Comparison of ENCODE assay signal across 23 mouse cellular contexts in the genomic region with DNA sequence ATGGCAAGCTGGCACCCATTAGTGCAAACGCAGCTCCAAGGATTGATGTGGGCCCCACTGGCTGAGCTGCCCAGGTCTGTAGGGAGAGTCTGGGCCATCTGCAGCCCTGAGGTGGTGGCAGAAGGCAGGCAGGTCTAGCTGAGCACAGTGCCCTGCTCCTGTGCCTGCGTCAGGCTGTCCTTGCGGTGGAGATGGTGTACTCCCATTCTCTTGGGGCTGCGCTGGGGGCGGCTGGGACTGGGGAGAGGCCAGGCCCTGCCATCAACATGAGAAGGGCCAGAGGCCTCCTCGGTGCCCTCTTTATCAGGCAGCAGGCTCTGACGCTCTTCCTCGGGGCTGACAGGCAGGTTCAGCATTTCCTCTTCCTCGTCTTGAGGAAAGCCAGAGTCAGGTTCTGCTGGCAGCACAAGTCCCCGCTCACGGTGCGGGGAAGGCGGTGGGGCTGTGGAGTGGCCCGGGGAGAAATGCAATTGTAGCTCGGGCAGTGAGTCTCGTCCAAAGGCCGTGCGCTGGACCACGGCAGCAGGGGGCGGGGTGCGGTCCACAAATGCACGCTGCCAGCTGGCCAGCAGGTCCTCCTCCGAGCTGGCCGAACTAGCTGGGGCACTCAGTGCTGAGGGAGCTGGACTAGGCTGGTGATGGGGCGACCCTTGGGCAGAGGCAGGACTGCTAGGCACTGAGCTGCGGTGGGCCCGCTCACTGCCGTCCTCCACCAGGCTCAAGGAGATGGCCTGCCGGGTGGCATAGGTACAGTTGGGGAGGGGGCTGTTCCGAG. TPM values are rescaled to one million over a fixed set of nuclear protein-coding genes. Genes with fewer than 3 reads are reported as not detected.
DNase-seq lines count a peak whose midpoint lies in the region; ATAC-seq and TF ChIP-seq lines count a peak whose summit lies in the region.
"Had no signal": no experiment of that assay in that cellular context is flagged by ENCODE, and none has a peak within 500 bp of the region (broad histone marks: within the 10 kb centered on the region; RNA-seq: fewer than 3 reads in every experiment).

No protein-coding gene starts in this region.

- TF ChIP-seq CTCF in heart, adult 2 months (IDR thresholded peaks at IDR 0.05): no peak
- TF ChIP-seq CTCF in heart, postnatal 0 days (IDR thresholded peaks at IDR 0.05; ENCODE audit: low read depth): no peak

- 71% methylated on average over 30 of the region's 30 CpGs for WGBS in heart, embryonic 11.5 days (ENCODE audit: insufficient replicate concordance)
- WGBS in heart, adult 2 months: 76% methylated on average over 30 of the region's 30 CpGs
- whole genome bisulfite sequencing in heart, postnatal 0 days: 76% methylated on average over 30 of the region's 30 CpGs

- no peak overlapping the region for H3K9ac ChIP-seq in heart, embryonic 11.5 days (ENCODE audit: low read depth, low read length)
- no peak overlapping the region for H3K9ac ChIP-seq in heart, adult 2 months (ENCODE audit: low read depth, low read length)
- H3K9ac ChIP-seq in heart, postnatal 0 days (replicated peaks; ENCODE audit: low read depth, low read length): no peak overlapping the region
- H3K9ac ChIP-seq: embryonic facial prominence, embryonic 12.5 days; forebrain, embryonic 12.5 days; neural tube, embryonic 15.5 days; stomach, embryonic 15.5 days had no signal

- no peak for TF ChIP-seq EP300 in heart, adult 2 months (IDR thresholded peaks at IDR 0.05; ENCODE audit: insufficient read depth, low read depth, low read length)
- no peak for TF ChIP-seq EP300 in heart, postnatal 0 days (IDR thresholded peaks at IDR 0.05; ENCODE audit: low read depth)

- no peak overlapping the region for H3ac ChIP-seq in myocyte (ENCODE audit: control insufficient read depth, insufficient read length)

- no peaks in the 10 kb centered on the region for H3K9me3 ChIP-seq in heart, embryonic 11.5 days (replicated peaks; ENCODE audit: control insufficient read depth, low read length)
- H3K9me3 ChIP-seq in heart, postnatal 0 days (replicated peaks; ENCODE audit: control insufficient read depth, low read length): no peaks in the 10 kb centered on the region
- H3K9me3 ChIP-seq: forebrain, embryonic 12.5 days; intestine, embryonic 15.5 days; midbrain, embryonic 10.5 days; neural tube, embryonic 15.5 days; stomach, embryonic 15.5 days had no signal

- no peak for ATAC-seq in heart, embryonic 11.5 days (replicated peaks; ENCODE audit: insufficient number of reproducible peaks, low FRiP score, low TSS enrichment)
- ATAC-seq in heart, postnatal 0 days (ENCODE audit: insufficient read depth, low read depth): 0 out of 2 replicates have a peak, but pooled peaks have one; percentile 8
- ATAC-seq: hindbrain, embryonic 16.5 days; intestine, embryonic 15.5 days had no signal

- intact Hi-C loops in heart, adult 2 months (cut with DNase I): no loop called here
- intact Hi-C loops in heart, postnatal 14 days (cut with DNase I): no loop called here

- no peak overlapping the region for H3K4me3 ChIP-seq in heart, embryonic 11.5 days (ENCODE audit: low read depth, low read length)
- no peak overlapping the region for H3K4me3 ChIP-seq in heart, adult 2 months
- H3K4me3 ChIP-seq in heart, postnatal 0 days (ENCODE audit: low read depth, low read length): no peak overlapping the region
- H3K4me3 ChIP-seq in myocyte: no peak overlapping the region
- H3K4me3 ChIP-seq: embryonic facial prominence, embryonic 12.5 days; forebrain, embryonic 12.5 days; hindbrain, embryonic 10.5 days; intestine, embryonic 15.5 days; midbrain, embryonic 10.5 days; neural tube, embryonic 15.5 days; stomach, embryonic 15.5 days had no signal

- TF ChIP-seq POLR2A in heart, adult 2 months (IDR thresholded peaks at IDR 0.05; ENCODE audit: insufficient read depth, low read depth, low read length): no peak
- TF ChIP-seq POLR2A in myocyte (IDR thresholded peaks at IDR 0.05; ENCODE audit: insufficient read length, low read depth): peak; percentile 11

- H3K27ac ChIP-seq in heart, embryonic 11.5 days (ENCODE audit: low read depth, low read length): peak overlapping the region; percentile 31; the same call in 1 of the 2 replicates
- no peak overlapping the region for H3K27ac ChIP-seq in heart, adult 2 months
- H3K27ac ChIP-seq in heart, postnatal 0 days (ENCODE audit: low read depth): no peak overlapping the region
- H3K27ac ChIP-seq: embryonic facial prominence, embryonic 12.5 days; forebrain, embryonic 12.5 days; hindbrain, embryonic 10.5 days; intestine, embryonic 15.5 days; midbrain, embryonic 10.5 days; neural tube, embryonic 15.5 days; stomach, embryonic 15.5 days had no signal

- H3K4me2 ChIP-seq in heart, embryonic 11.5 days: no peak overlapping the region
- no peak overlapping the region for H3K4me2 ChIP-seq in heart, postnatal 0 days (ENCODE audit: low read depth, low read length)
- H3K4me2 ChIP-seq in myocyte (ENCODE audit: low read depth): no peak overlapping the region
- H3K4me2 ChIP-seq: embryonic facial prominence, embryonic 12.5 days; forebrain, embryonic 12.5 days; intestine, embryonic 15.5 days; neural tube, embryonic 15.5 days; stomach, embryonic 15.5 days had no signal

- peaks cover 5% of the 10 kb centered on the region; the same call in 1 of the 2 replicates for H3K4me1 ChIP-seq in heart, embryonic 11.5 days (ENCODE audit: control insufficient read depth, insufficient read depth, low read length)
- H3K4me1 ChIP-seq in heart, adult 2 months (ENCODE audit: control insufficient read depth, insufficient read depth, low read length): peaks cover 1% of the 10 kb centered on the region; the same call in 1 of the 2 replicates
- H3K4me1 ChIP-seq in heart, postnatal 0 days (ENCODE audit: control insufficient read depth, insufficient read depth): peaks cover 8% of the 10 kb centered on the region

- peaks cover 47% of the 10 kb centered on the region for H3K36me3 ChIP-seq in heart, embryonic 11.5 days (ENCODE audit: control insufficient read depth, insufficient read depth, low read length)
- no peaks in the 10 kb centered on the region for H3K36me3 ChIP-seq in heart, adult 2 months (ENCODE audit: control insufficient read depth, insufficient read depth, low read length)
- peaks cover 63% of the 10 kb centered on the region for H3K36me3 ChIP-seq in heart, postnatal 0 days (replicated peaks; ENCODE audit: control insufficient read depth, insufficient read depth, low read length)
- H3K36me3 ChIP-seq in myocyte (ENCODE audit: control insufficient read depth, insufficient read depth): peaks cover 10% of the 10 kb centered on the region

- no peak for DNase-seq in heart, adult 2 months
- DNase-seq in heart, postnatal 0 days (ENCODE audit: low spot score): no peak
- DNase-seq in heart, postnatal 14 days: no peak
- DNase-seq in urinary bladder, postnatal 14 days (ENCODE audit: low spot score): peak; percentile 18
- no peak for DNase-seq in urinary bladder, adult 2 months (ENCODE audit: low spot score)
- DNase-seq in right cerebral cortex, postnatal 14 days: no peak
- DNase-seq: cerebellum, adult 11 months; cerebellum, postnatal 10 days; gastrocnemius, postnatal 25 days; layer of hippocampus, postnatal 36 days; right cerebral cortex, adult 18-20 months; thymus, postnatal 25 days had no signal

- peaks cover 22% of the 10 kb centered on the region for H3K27me3 ChIP-seq in heart, embryonic 11.5 days (ENCODE audit: control insufficient read depth, insufficient read depth, low read length)
- H3K27me3 ChIP-seq in heart, adult 2 months (ENCODE audit: control insufficient read depth, insufficient read depth, low read length): no peaks in the 10 kb centered on the region
- H3K27me3 ChIP-seq in heart, postnatal 0 days (ENCODE audit: control insufficient read depth, insufficient read depth, low read length): peaks cover 15% of the 10 kb centered on the region
- no peaks in the 10 kb centered on the region for H3K27me3 ChIP-seq in myocyte (ENCODE audit: control insufficient read depth, insufficient read depth, insufficient read length)
- H3K27me3 ChIP-seq: neural tube, embryonic 15.5 days had no signal

- no peaks in the 10 kb centered on the region for H3K79me2 ChIP-seq in heart, adult 2 months (replicated peaks; ENCODE audit: control insufficient read depth, insufficient read depth, low read length)
- H3K79me2 ChIP-seq in myocyte (ENCODE audit: control insufficient read depth, insufficient read depth): no peaks in the 10 kb centered on the region

RNA-seq across cellular contexts. Expression of gene Lrrc73, which starts 5.1 kb away (rescaled TPM):
- 0.70 and 0.79 TPM in 2 replicates for polyA plus RNA-seq in heart, embryonic 11.5 days (2014; fragmentation: Nextera tagmentation; extraction: Ambion mirVana)
- total RNA-seq in heart, adult 2 months (2021): under 1 TPM; 0.21 to 0.34 TPM
- 0.59 and 0.70 TPM in 2 replicates for polyA plus RNA-seq in heart, adult 2 months (2012; rRNA removed)
- total RNA-seq in heart, postnatal 0 days (2014; rRNA removed; ENCODE audit: low replicate concordance): 1.3 and 1.5 TPM in 2 replicates
- 0.26 and 0.45 TPM in 2 replicates for polyA plus RNA-seq in heart, postnatal 0 days (2015; fragmentation: Nextera tagmentation; extraction: Ambion mirVana)
- total RNA-seq in heart, postnatal 14 days (2021): under 1 TPM; 0.50 to 0.85 TPM
- polyA plus RNA-seq in urinary bladder, adult 2 months (2012; rRNA removed): 1.6 and 1.9 TPM in 2 replicates
- polyA plus RNA-seq in myocyte (2012; fragmentation: generic; extraction: Trizol): 2.0 TPM
- total RNA-seq: liver, adult 2 months had no signal

RNA-seq across cellular contexts. Expression of gene Yipf3, which starts 10.6 kb away (rescaled TPM):
- polyA plus RNA-seq in heart, embryonic 11.5 days (2014; fragmentation: Nextera tagmentation; extraction: Ambion mirVana): 77.8 and 83.0 TPM in 2 replicates
- total RNA-seq in heart, adult 2 months (2021): 10 to 100 TPM; 72.4 to 82.8 TPM
- 136 and 142 TPM in 2 replicates for polyA plus RNA-seq in heart, adult 2 months (2012; rRNA removed)
- 16.0 and 21.3 TPM in 2 replicates for total RNA-seq in heart, postnatal 0 days (2014; rRNA removed; ENCODE audit: low replicate concordance)
- polyA plus RNA-seq in heart, postnatal 0 days (2015; fragmentation: Nextera tagmentation; extraction: Ambion mirVana): 68.5 and 78.4 TPM in 2 replicates
- 10 to 100 TPM; 72.4 to 77.7 TPM for total RNA-seq in heart, postnatal 14 days (2021)
- 93.6 and 98.7 TPM in 2 replicates for polyA plus RNA-seq in urinary bladder, adult 2 months (2012; rRNA removed)
- polyA plus RNA-seq in myocyte (2012; fragmentation: generic; extraction: Trizol): 112 TPM

RNA-seq across cellular contexts. Expression of gene Polr1c, which starts 10.6 kb away (rescaled TPM):
- 56.0 and 56.1 TPM in 2 replicates for polyA plus RNA-seq in heart, embryonic 11.5 days (2014; fragmentation: Nextera tagmentation; extraction: Ambion mirVana)
- 10 to 100 TPM; 20.2 to 24.7 TPM for total RNA-seq in heart, adult 2 months (2021)
- 19.1 and 25.8 TPM in 2 replicates for polyA plus RNA-seq in heart, adult 2 months (2012; rRNA removed)
- total RNA-seq in heart, postnatal 0 days (2014; rRNA removed; ENCODE audit: low replicate concordance): 35.7 and 38.3 TPM in 2 replicates
- 27.2 TPM in 2 replicates for polyA plus RNA-seq in heart, postnatal 0 days (2015; fragmentation: Nextera tagmentation; extraction: Ambion mirVana)
- total RNA-seq in heart, postnatal 14 days (2021): 10 to 100 TPM; 19.1 to 27.3 TPM
- 60.7 and 75.2 TPM in 2 replicates for polyA plus RNA-seq in urinary bladder, adult 2 months (2012; rRNA removed)
- 105 TPM for polyA plus RNA-seq in myocyte (2012; fragmentation: generic; extraction: Trizol)

RNA-seq across cellular contexts. Expression of gene Tjap1, which starts 24.4 kb away (rescaled TPM):
- polyA plus RNA-seq in heart, embryonic 11.5 days (2014; fragmentation: Nextera tagmentation; extraction: Ambion mirVana): 36.8 and 37.0 TPM in 2 replicates
- total RNA-seq in heart, adult 2 months (2021): 10 to 100 TPM; 28.3 to 34.7 TPM
- 35.8 and 39.1 TPM in 2 replicates for polyA plus RNA-seq in heart, adult 2 months (2012; rRNA removed)
- 30.1 and 31.9 TPM in 2 replicates for total RNA-seq in heart, postnatal 0 days (2014; rRNA removed; ENCODE audit: low replicate concordance)
- 20.1 and 22.6 TPM in 2 replicates for polyA plus RNA-seq in heart, postnatal 0 days (2015; fragmentation: Nextera tagmentation; extraction: Ambion mirVana)
- 10 to 100 TPM; 40.6 to 42.9 TPM for total RNA-seq in heart, postnatal 14 days (2021)
- polyA plus RNA-seq in urinary bladder, adult 2 months (2012; rRNA removed): 37.6 and 41.0 TPM in 2 replicates
- polyA plus RNA-seq in myocyte (2012; fragmentation: generic; extraction: Trizol): 50.9 TPM

RNA-seq across cellular contexts. Expression of gene Dlk2, which starts 38.8 kb away (rescaled TPM):
- 0.27 TPM in 1 of 2 replicates, not detected in the other for polyA plus RNA-seq in heart, embryonic 11.5 days (2014; fragmentation: Nextera tagmentation; extraction: Ambion mirVana)
- under 1 TPM; 0.23 to 0.39 TPM for total RNA-seq in heart, adult 2 months (2021)
- polyA plus RNA-seq in heart, adult 2 months (2012; rRNA removed): 0.35 and 0.74 TPM in 2 replicates
- total RNA-seq in heart, postnatal 0 days (2014; rRNA removed; ENCODE audit: low replicate concordance): 1.7 TPM in 1 of 2 replicates, not detected in the other
- 0.16 and 0.43 TPM in 2 replicates for polyA plus RNA-seq in heart, postnatal 0 days (2015; fragmentation: Nextera tagmentation; extraction: Ambion mirVana)
- under 1 TPM; 0.68 to 0.84 TPM for total RNA-seq in heart, postnatal 14 days (2021)
- polyA plus RNA-seq in urinary bladder, adult 2 months (2012; rRNA removed): 19.8 and 27.6 TPM in 2 replicates
- 1.8 TPM for polyA plus RNA-seq in myocyte (2012; fragmentation: generic; extraction: Trizol)
- total RNA-seq: liver, adult 2 months had no signal
- polyA plus RNA-seq: liver, adult 2 months had no signal
